Mouse (Mus musculus) liver, embryonic 11.5 days (tissue): ENCODE data around the gene Gipc2. TPM values are rescaled to one million over a fixed set of nuclear protein-coding genes. Genes with fewer than 3 reads are reported as not detected.

ENCODE experiments used
- ATAC-seq: fragments of 200-750 bp; cut with Nextera tagmentation; replicated peaks from 2 replicates; pipeline ENCODE4 v1.8.0; 2017; ENCODE audit warnings: moderate number of reproducible peaks, mild to moderate bottlenecking, moderate TSS enrichment, moderate library complexity; ENCODE audit not compliant: low FRiP score
- DNase-seq: peaks from one replicate; pipeline ENCODE4 v3.0.0-alpha.2; 2017; ENCODE audit warnings: low spot score
- H3K27ac ChIP-seq: fragments of 300-500 bp; sonication (generic); 2 replicates; pipeline ENCODE4 v1.5.1; 2014; ENCODE audit warnings: mild to moderate bottlenecking, low read depth, low read length, control low read depth
- H3K27me3 ChIP-seq: fragments of 300-500 bp; sonication (generic); replicated peaks from 2 replicates; pipeline ENCODE4 v1.6.1; 2014; ENCODE audit warnings: low read length, mixed read lengths; ENCODE audit not compliant: control insufficient read depth, insufficient read depth
- H3K36me3 ChIP-seq: fragments of 300-500 bp; sonication (generic); 2 replicates; pipeline ENCODE4 v1.6.1; 2014; ENCODE audit warnings: mild to moderate bottlenecking, low read length, moderate library complexity, mixed read lengths; ENCODE audit not compliant: control insufficient read depth, insufficient read depth
- H3K4me1 ChIP-seq: fragments of 300-500 bp; sonication (generic); replicated peaks from 2 replicates; pipeline ENCODE4 v1.6.1; 2014; ENCODE audit warnings: low read length, mixed read lengths; ENCODE audit not compliant: control insufficient read depth, insufficient read depth
- H3K4me2 ChIP-seq: fragments of 300-500 bp; sonication (generic); 2 replicates; pipeline ENCODE4 v1.6.1; 2014; ENCODE audit warnings: mild to moderate bottlenecking, control low read depth, moderate library complexity
- H3K4me3 ChIP-seq: fragments of 300-500 bp; sonication (generic); 2 replicates; pipeline ENCODE4 v1.5.1; 2014; ENCODE audit warnings: low read depth, low read length, control low read depth
- H3K9ac ChIP-seq: fragments of 300-500 bp; sonication (generic); 2 replicates; pipeline ENCODE4 v1.6.1; 2014; ENCODE audit warnings: low read depth, low read length, control low read depth
- H3K9me3 ChIP-seq: fragments of 300-500 bp; sonication (generic); 2 replicates; pipeline ENCODE4 v1.6.1; 2016; ENCODE audit warnings: low read length, inconsistent platforms, mixed read lengths; ENCODE audit not compliant: control insufficient read depth
- WGBS: fragments of 180-500 bp; shearing (Covaris S2); extraction: QIAGEN DNeasy Blood & Tissue Kit; methylation state at CpG from one replicate; pipeline ENCODE4 v1.1.7; 2014; 5-methylcytosine and 5-hydroxymethylcytosine counted together
- polyA plus RNA-seq: library from polyadenylated mRNA; unstranded; fragments of >200 nt; fragmentation: Nextera tagmentation; extraction: Ambion mirVana; gene quantifications from 2 replicates; pipeline ENCODE4 v1.2.1, GENCODE M21; 2014

Gipc2 gene
- polyA plus RNA-seq, 1 experiment from 2014 or later = 12.1 TPM

DNA sequence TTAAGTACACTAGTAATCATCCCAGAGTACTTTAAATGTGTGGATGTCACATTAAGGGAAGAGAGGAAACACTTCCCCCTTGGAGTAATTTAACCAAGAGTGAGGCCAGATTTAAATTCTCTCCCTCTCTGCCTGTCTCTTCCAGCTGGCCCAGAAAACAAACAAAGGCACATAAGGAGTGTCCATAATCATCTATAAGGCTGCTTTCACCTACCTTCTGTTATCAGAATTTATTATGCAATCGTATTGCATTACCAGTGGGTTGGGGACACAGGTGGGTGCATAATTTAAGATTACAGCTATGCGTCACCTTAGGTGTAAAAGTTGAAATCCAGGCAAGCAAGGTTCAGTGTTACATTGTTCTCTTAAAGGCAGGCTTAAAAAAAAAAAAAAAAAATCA is 114.1 kb downstream of the Gipc2 start:
- Histone ChIP-seq H3K9ac (no peak overlapping the region), H3K4me3 (no peak overlapping the region), H3K27me3 (no peaks in the 10 kb centered on the region), H3K4me2 (no peak overlapping the region), H3K9me3 (no peaks in the 10 kb centered on the region), H3K27ac (no peak overlapping the region), H3K36me3 (no peaks in the 10 kb centered on the region), H3K4me1 (no peaks in the 10 kb centered on the region)
- DNase-seq (no peak), ATAC-seq (no peak)
- WGBS = 84% methylated on average over 2 of the region's 2 CpGs

DNA sequence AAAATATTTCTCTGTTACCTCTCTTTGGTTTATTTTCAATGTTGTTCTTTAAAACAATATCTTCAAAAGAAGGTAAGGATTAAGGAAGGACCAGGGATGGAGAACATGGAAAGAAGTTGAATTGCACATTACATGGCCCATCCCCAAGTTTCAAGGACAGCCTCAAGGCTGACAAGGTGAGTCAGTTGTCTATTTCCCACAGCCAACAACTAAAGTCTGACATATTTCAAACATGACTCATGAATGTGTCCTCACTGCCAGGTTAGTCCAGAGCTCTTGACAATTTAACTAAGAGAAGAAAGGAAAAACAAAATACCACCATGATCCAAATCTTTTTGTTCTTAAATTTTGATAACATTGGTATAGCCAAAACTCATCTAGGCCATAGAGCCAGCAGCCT is 118.1 kb downstream of the Gipc2 start:
- DNase-seq (no peak), ATAC-seq (no peak)
- no peaks in the 10 kb centered on the region for H3K27me3 ChIP-seq
- H3K9me3 ChIP-seq = no peaks in the 10 kb centered on the region
- H3K9ac ChIP-seq = no peak overlapping the region
- H3K36me3 ChIP-seq = no peaks in the 10 kb centered on the region
- H3K4me3 ChIP-seq = no peak overlapping the region
- no peak overlapping the region for H3K4me2 ChIP-seq
- H3K4me1 ChIP-seq = no peaks in the 10 kb centered on the region
- H3K27ac ChIP-seq = no peak overlapping the region

DNA sequence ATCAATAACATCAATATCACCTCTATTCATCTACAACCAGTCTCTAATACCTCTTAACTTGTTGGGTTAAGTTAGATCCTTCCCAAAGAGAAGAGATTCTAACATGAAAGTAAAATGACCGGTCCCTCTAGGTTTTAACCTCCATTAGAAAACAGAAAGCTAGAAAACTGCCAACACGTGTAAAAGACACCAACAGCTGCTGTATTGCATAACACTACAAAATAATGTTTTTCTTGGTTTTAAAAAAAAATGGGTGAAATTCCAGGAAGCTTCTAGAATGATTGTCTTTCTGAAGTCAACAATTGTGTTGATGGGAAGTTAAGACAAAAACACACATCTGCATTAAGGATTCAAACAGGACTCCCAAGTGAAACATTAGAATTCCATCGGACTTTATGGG is 119.1 kb downstream of the Gipc2 start:
- Histone ChIP-seq H3K27ac (no peak overlapping the region), H3K27me3 (no peaks in the 10 kb centered on the region), H3K9me3 (no peaks in the 10 kb centered on the region), H3K9ac (no peak overlapping the region), H3K4me1 (no peaks in the 10 kb centered on the region), H3K4me2 (no peak overlapping the region), H3K36me3 (no peaks in the 10 kb centered on the region), H3K4me3 (no peak overlapping the region)
- no peak for DNase-seq
- no peak for ATAC-seq
- WGBS = 80% methylated on average over 3 of the region's 3 CpGs

Other genes starting within 250 kb of the Gipc2 start
- 29.7 and 33.1 TPM in 2 replicates for gene Dnajb4, start 44.1 kb upstream of the Gipc2 start, polyA plus RNA-seq
- 234 and 253 TPM in 2 replicates for gene Fubp1, start 44.2 kb upstream of the Gipc2 start, polyA plus RNA-seq
- gene Nexn, start 100.1 kb upstream of the Gipc2 start, polyA plus RNA-seq = 3.7 and 5.5 TPM in 2 replicates
- gene Miga1, start 174.2 kb upstream of the Gipc2 start, polyA plus RNA-seq = 12.4 and 12.7 TPM in 2 replicates
- gene Usp33, start 180.2 kb upstream of the Gipc2 start, polyA plus RNA-seq = 42.0 and 46.1 TPM in 2 replicates
- 45.5 and 45.7 TPM in 2 replicates for gene Zzz3, start 229.2 kb upstream of the Gipc2 start, polyA plus RNA-seq